Mouse (Mus musculus) intestine, embryonic 16.5 days (tissue): ENCODE measurements around the gene Nup43. TPM values are rescaled to one million over a fixed set of nuclear protein-coding genes. Genes with fewer than 3 reads are reported as not detected.
"Not testable (repeated sequence)": the region's sequence is repeated elsewhere in the genome, so short reads cannot be mapped to it uniquely, and the experiment has no call there.

Experiments
- ATAC-seq: fragments of 200-750 bp; cut with Nextera tagmentation; 2 replicates; pipeline ENCODE4 v1.8.0; 2017; ENCODE audit warnings: moderate TSS enrichment, moderate library complexity
- H3K27ac ChIP-seq: fragments of 300-500 bp; sonication (generic); 2 replicates; pipeline ENCODE4 v1.5.1; 2014; ENCODE audit warnings: mild to moderate bottlenecking, low read length
- H3K27me3 ChIP-seq: fragments of 300-500 bp; sonication (generic); replicated peaks from 2 replicates; pipeline ENCODE4 v1.6.1; 2014; ENCODE audit warnings: low read length, control low read depth, mixed read lengths; ENCODE audit not compliant: control insufficient read depth, insufficient read depth
- H3K36me3 ChIP-seq: fragments of 300-500 bp; sonication (generic); 2 replicates; pipeline ENCODE4 v1.6.1; 2014; ENCODE audit warnings: low read length, control low read depth; ENCODE audit not compliant: control insufficient read depth, insufficient read depth
- H3K4me1 ChIP-seq: fragments of 300-500 bp; sonication (generic); 2 replicates; pipeline ENCODE4 v1.6.1; 2014; ENCODE audit warnings: low read length, control low read depth, mixed read lengths; ENCODE audit not compliant: control insufficient read depth, insufficient read depth
- H3K4me2 ChIP-seq: fragments of 300-500 bp; sonication (generic); 2 replicates; pipeline ENCODE4 v1.6.1; 2014; ENCODE audit warnings: low read depth, low read length, control low read depth
- H3K4me3 ChIP-seq: fragments of 300-500 bp; sonication (generic); 2 replicates; pipeline ENCODE4 v1.5.1; 2014; ENCODE audit warnings: mild to moderate bottlenecking, low read length
- H3K9ac ChIP-seq: fragments of 300-500 bp; sonication (generic); 2 replicates; pipeline ENCODE4 v1.6.1; 2014; ENCODE audit warnings: low read depth, low read length
- H3K9me3 ChIP-seq: fragments of 300-500 bp; sonication (generic); 2 replicates; pipeline ENCODE4 v1.6.1; 2016; ENCODE audit warnings: low read length, control low read depth; ENCODE audit not compliant: control insufficient read depth
- WGBS: fragments of 180-500 bp; shearing (Covaris S2); extraction: QIAGEN DNeasy Blood & Tissue Kit; methylation state at CpG from one replicate; pipeline ENCODE4 v1.1.7; 2014; 5-methylcytosine and 5-hydroxymethylcytosine counted together
- polyA plus RNA-seq: library from polyadenylated mRNA; unstranded; fragments of >200 nt; fragmentation: Nextera tagmentation; extraction: Ambion mirVana; gene quantifications from 2 replicates; pipeline ENCODE4 v1.2.1, GENCODE M21; 2015

Nup43 gene
- 36.9 and 39.5 TPM in 2 replicates for polyA plus RNA-seq

DNA sequence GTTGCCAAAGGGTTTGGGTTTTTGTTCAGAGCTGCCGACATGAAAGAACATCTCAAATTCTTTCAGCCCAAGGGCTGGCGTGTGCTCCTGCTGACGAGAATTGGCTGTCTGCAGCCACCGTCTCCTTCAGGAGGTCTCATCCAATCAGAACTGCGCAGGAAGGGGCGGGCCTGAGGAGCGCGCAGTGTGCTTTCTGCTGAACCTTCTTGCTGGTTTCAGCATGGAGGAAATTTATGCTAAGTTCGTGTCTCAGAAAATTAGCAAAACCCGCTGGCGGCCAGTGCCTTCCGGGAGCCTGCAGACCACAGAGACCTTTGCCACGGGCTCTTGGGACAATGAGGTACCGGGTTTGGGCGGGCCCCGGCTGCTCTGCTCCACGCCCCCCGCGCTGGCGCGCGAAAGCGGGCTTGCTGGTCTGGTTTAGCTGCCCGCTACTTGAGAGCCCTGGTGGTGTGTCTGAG lies at the start of gene Nup43:
TSS of gene Nup43 (plus strand) at position 162 of the 461 bp plus-strand sequence.
- Histone ChIP-seq H3K36me3 (no peaks in the 10 kb centered on the region), H3K27ac (peak within 1 kb of the TSS; percentile 80), H3K4me1 (peaks cover 5% of the 10 kb centered on the region; the same call in 1 of the 2 replicates), H3K9ac (peak within 1 kb of the TSS; percentile 80), H3K4me3 (peak within 1 kb of the TSS; percentile 87), H3K4me2 (peak within 1 kb of the TSS; percentile 63), H3K9me3 (no peaks in the 10 kb centered on the region), H3K27me3 (no peaks in the 10 kb centered on the region)
- peak; percentile 80 for ATAC-seq
- under 1% methylated on average over 24 of the region's 24 CpGs for WGBS

DNA sequence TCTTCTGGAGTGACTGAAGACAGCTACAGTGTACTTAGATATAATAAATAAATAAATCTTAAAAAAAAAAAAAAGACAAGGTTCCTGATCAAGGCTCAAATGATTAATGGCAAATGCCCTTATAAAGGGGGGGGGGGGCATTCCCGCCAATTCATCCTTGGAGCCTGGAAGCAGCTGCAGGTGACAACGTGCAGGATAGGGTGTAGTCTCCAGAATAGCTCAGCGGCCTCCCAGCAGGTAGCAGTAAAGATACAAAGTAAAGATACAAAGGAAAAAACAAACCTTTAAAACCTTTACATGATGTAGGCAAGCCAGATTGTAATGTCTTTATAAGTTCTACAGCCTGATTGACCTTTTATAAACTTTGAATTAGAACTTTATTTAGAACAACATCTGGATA lies 49.7 kb upstream of the Nup43 start:
- H3K4me1 ChIP-seq, H3K27me3 ChIP-seq, H3K27ac ChIP-seq, H3K9me3 ChIP-seq, H3K4me3 ChIP-seq, ATAC-seq, H3K4me2 ChIP-seq, H3K9ac ChIP-seq, H3K36me3 ChIP-seq: not testable (repeated sequence)
- WGBS: 59% methylated on average over 3 of the region's 3 CpGs

DNA sequence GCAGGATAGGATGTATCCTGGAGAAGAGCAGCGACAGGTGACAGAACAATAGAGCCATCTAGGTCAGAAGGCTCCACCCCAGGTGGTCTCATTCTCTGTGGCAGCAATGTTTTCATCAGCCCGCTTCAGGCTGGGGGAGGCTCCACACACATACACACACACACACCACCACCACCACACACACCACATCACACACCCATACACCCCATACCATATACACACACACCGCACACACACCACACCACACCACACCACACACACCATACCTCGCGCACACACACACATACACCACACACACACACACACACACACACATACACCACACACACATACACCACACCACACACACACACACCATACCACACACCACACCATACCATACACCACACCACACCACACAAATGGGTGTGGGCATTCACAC lies 47.5 kb upstream of the Nup43 start:
- peaks cover under 1% of the 10 kb centered on the region for H3K9me3 ChIP-seq
- WGBS: 88% methylated on average over 5 of the region's 5 CpGs
- ATAC-seq: no peak

DNA sequence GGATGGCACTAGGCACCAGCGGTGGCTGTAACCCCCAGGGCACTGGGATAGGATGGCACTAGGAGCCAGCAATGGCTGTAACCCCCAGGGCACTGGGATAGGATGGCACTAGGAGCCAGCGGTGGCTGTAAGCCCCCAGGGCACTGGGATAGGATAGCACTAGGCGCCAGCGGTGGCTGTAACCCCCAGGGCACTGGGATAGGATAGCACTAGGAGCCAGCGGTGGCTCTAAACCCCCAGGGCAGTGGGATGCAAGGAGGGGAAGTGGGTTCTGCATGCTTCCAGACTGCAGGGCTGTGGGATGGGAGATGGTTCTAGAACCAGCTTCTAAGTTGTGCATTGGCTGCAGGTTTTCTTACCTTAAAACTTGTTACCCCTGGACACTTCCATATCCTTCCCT lies 46.6 kb upstream of the Nup43 start:
- no peaks in the 10 kb centered on the region for H3K36me3 ChIP-seq
- no peak overlapping the region for H3K4me2 ChIP-seq
- H3K27ac ChIP-seq: no peak overlapping the region
- H3K4me3 ChIP-seq: no peak overlapping the region
- H3K27me3 ChIP-seq: no peaks in the 10 kb centered on the region
- H3K4me1 ChIP-seq: no peaks in the 10 kb centered on the region
- H3K9me3 ChIP-seq: no peaks in the 10 kb centered on the region
- no peak for ATAC-seq
- no peak overlapping the region for H3K9ac ChIP-seq
- WGBS: 64% methylated on average over 5 of the region's 5 CpGs

More for the DNA sequence above, 47.5 kb upstream of the Nup43 start:
- Histone ChIP-seq H3K4me2 (no peak overlapping the region), H3K4me1 (no peaks in the 10 kb centered on the region), H3K27me3 (no peaks in the 10 kb centered on the region), H3K9ac (no peak overlapping the region), H3K36me3 (no peaks in the 10 kb centered on the region), H3K4me3 (no peak overlapping the region), H3K27ac (no peak overlapping the region)

- no peak for ATAC-seq
- H3K36me3 ChIP-seq: no peaks in the 10 kb centered on the region
- H3K27ac ChIP-seq: no peak overlapping the region
- H3K4me3 ChIP-seq: no peak overlapping the region
- no peaks in the 10 kb centered on the region for H3K27me3 ChIP-seq
- WGBS: 93% methylated on average over 3 of the region's 3 CpGs
- H3K4me2 ChIP-seq: no peak overlapping the region
- no peak overlapping the region for H3K9ac ChIP-seq
- H3K4me1 ChIP-seq: no peaks in the 10 kb centered on the region
- no peaks in the 10 kb centered on the region for H3K9me3 ChIP-seq
Measured at GRCm38 (mm10) chr10:7622378-7622777, 44.9 kb upstream of the Nup43 start.

DNA sequence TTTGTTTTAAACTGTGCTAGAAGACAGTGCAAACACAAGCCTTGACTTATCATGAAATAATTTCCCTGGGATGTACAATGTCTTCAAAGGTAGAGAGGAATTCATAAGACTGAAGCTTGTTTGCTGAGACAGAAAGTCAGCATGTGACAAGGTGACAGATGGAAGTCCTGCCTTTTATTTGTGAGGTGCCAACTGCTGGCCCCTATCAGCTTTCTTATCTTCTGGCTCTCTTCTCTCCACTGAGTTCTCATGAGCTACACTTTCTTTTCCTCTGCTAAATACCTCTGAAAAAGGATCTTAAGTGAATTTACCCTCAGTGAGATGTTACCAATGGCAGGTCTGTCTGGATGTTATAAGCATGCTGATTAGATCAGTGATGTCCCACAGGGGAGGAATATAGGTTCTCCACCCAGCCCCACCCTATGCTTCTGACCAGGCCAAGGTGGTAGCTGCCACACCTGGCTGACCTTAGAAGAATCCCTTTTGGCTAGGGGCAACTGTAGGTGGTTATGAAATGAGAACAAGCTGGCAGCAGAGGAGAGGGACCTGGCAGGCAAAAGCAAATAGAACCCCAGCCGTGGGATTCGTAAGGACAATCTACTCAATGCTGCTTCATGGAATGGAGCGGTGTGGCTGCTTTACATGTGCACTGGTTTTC lies 43.3 kb upstream of the Nup43 start:
- Histone ChIP-seq H3K4me2 (no peak overlapping the region), H3K4me1 (no peaks in the 10 kb centered on the region), H3K27ac (no peak overlapping the region), H3K9me3 (no peaks in the 10 kb centered on the region), H3K27me3 (no peaks in the 10 kb centered on the region), H3K9ac (no peak overlapping the region), H3K4me3 (no peak overlapping the region), H3K36me3 (no peaks in the 10 kb centered on the region)
- ATAC-seq: no peak
- WGBS: 92% methylated on average over 3 of the region's 3 CpGs

DNA sequence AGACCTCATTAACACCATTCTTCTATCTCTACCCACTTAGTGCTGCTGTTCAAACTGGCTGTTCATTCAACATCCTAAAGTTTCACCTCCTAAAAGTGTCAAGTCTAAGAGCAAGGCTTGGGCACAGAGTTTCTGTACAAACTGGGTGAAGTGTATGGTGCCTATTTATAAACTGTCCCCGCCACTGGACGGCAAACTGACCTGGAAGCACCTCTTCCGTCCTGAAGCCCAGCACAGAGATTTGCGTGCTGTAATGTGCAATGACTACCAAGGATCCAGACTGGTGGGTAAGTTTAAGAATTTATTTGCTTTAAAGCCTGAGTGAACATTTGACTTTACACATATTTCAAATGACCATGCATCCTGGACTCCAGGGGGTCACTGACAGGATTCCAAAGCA lies 38.2 kb upstream of the Nup43 start:
- ATAC-seq: no peak
- Histone ChIP-seq H3K27ac (no peak overlapping the region), H3K9me3 (no peaks in the 10 kb centered on the region), H3K9ac (no peak overlapping the region), H3K4me2 (no peak overlapping the region), H3K4me1 (no peaks in the 10 kb centered on the region), H3K36me3 (no peaks in the 10 kb centered on the region), H3K4me3 (no peak overlapping the region), H3K27me3 (no peaks in the 10 kb centered on the region)
- 91% methylated on average over 4 of the region's 4 CpGs for whole genome bisulfite sequencing

GRCm38 (mm10) chr10:7630286-7630685 lies 37.0 kb upstream of the Nup43 start:
- H3K27me3 ChIP-seq: no peaks in the 10 kb centered on the region
- H3K4me1 ChIP-seq: no peaks in the 10 kb centered on the region
- 90% methylated on average over 5 of the region's 5 CpGs for WGBS
- no peaks in the 10 kb centered on the region for H3K36me3 ChIP-seq
- no peaks in the 10 kb centered on the region for H3K9me3 ChIP-seq
- H3K27ac ChIP-seq: no peak overlapping the region
- ATAC-seq: no peak
- no peak overlapping the region for H3K9ac ChIP-seq
- H3K4me2 ChIP-seq: no peak overlapping the region
- H3K4me3 ChIP-seq: no peak overlapping the region

DNA sequence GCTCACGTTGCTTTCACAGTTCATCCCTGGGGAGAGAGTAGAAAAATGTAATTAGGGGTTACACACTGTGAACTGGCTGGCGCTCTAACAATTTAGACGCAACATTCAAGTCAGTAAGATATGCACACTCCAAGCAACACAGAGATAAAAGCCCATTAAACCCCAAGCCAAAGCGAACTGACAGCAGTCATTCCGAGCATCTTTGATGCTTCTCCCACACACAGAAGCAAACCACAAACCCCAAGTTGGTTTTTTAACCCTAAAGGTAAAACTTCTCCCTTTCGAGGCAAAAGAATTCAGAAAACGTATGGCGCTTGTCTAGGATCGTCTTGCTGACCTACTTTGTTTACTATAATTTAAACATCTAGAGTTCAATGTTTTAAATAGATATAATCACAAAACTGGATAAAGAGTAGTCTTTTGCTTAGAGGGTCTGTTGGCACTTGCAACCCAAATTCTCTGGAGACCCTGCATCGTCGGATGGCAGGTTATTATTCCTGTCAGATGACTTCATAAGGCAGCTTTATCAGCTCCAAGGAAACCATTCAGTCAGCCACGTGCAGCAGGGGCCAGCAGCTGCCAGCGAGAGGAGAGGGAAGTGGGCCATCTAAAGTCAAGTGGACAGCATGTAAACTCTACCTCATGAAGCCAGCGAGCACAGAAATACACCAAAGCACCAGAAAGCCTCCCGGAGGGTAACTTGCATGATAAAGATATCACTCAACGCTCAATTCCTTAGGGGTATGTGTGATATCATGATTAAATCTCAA lies 36.2 kb upstream of the Nup43 start:
- 60% methylated on average over 16 of the region's 16 CpGs for WGBS
- H3K27ac ChIP-seq: no peak overlapping the region
- no peak overlapping the region for H3K4me2 ChIP-seq
- H3K4me3 ChIP-seq: no peak overlapping the region
- no peaks in the 10 kb centered on the region for H3K4me1 ChIP-seq
- no peaks in the 10 kb centered on the region for H3K27me3 ChIP-seq
- H3K9me3 ChIP-seq: no peaks in the 10 kb centered on the region
- H3K36me3 ChIP-seq: no peaks in the 10 kb centered on the region
- ATAC-seq: no peak
- no peak overlapping the region for H3K9ac ChIP-seq
